23 mouse cellular contexts compared by ENCODE assay signal in genomic region chr11:120817358-120817757, GRCm38 (mm10). TPM values are rescaled to one million over a fixed set of nuclear protein-coding genes. Genes with fewer than 3 reads are reported as not detected.
DNase-seq lines count a peak whose midpoint lies in the region; ATAC-seq and TF ChIP-seq lines count a peak whose summit lies in the region.
"Had no signal": no experiment of that assay in that cellular context is flagged by ENCODE, and none has a peak within 500 bp of the region (broad histone marks: within the 10 kb centered on the region; RNA-seq: fewer than 3 reads in every experiment).

No protein-coding gene starts in this region.

- TF ChIP-seq CTCF in liver, adult 2 months (IDR thresholded peaks at IDR 0.05; ENCODE audit: low read depth, low read length), result no peak

- 27% methylated on average over 6 of the region's 6 CpGs for WGBS in liver, adult 2 months
- WGBS in liver, embryonic 11.5 days, result 96% methylated on average over 6 of the region's 6 CpGs
- 92% methylated on average over 6 of the region's 6 CpGs for WGBS in neural tube, embryonic 12.5 days
- 94% methylated on average over 6 of the region's 6 CpGs for WGBS in neural tube, embryonic 15.5 days

- H3K27me3 ChIP-seq in liver, adult 2 months (ENCODE audit: control insufficient read depth, insufficient read depth, low read length), result no peaks in the 10 kb centered on the region
- no peaks in the 10 kb centered on the region for H3K27me3 ChIP-seq in liver, embryonic 11.5 days (replicated peaks; ENCODE audit: control insufficient read depth, insufficient read depth, low read length)
- no peaks in the 10 kb centered on the region for H3K27me3 ChIP-seq in neural tube, embryonic 12.5 days (replicated peaks)
- H3K27me3 ChIP-seq in neural tube, embryonic 15.5 days (replicated peaks), result no peaks in the 10 kb centered on the region
- H3K27me3 ChIP-seq: CH12.LX; hindbrain, embryonic 12.5 days; Patski had no signal

- TF ChIP-seq POLR2A in liver, adult 2 months (IDR thresholded peaks at IDR 0.05; ENCODE audit: extremely low read depth, insufficient read depth, low read length), result no peak

- H3K79me2 ChIP-seq in liver, adult 2 months (ENCODE audit: control insufficient read depth, insufficient read depth, low read length), result peaks cover 5% of the 10 kb centered on the region

- no peak overlapping the region for H3K9ac ChIP-seq in liver, adult 2 months (ENCODE audit: low read depth, low read length)
- H3K9ac ChIP-seq in liver, embryonic 11.5 days (ENCODE audit: low read depth, low read length), result no peak overlapping the region
- H3K9ac ChIP-seq in neural tube, embryonic 12.5 days, result no peak overlapping the region
- H3K9ac ChIP-seq in neural tube, embryonic 15.5 days (replicated peaks), result no peak overlapping the region
- H3K9ac ChIP-seq: hindbrain, embryonic 12.5 days had no signal

- intact Hi-C loops in gastrocnemius, postnatal 14 days (cut with DNase I; ENCODE audit: low total_unique reads), result no loop called here

- ATAC-seq in liver, embryonic 11.5 days (replicated peaks; ENCODE audit: low FRiP score), result no peak
- ATAC-seq in neural tube, embryonic 12.5 days (ENCODE audit: low FRiP score, low read depth), result no peak
- ATAC-seq in neural tube, embryonic 15.5 days (ENCODE audit: low FRiP score), result no peak
- ATAC-seq: forebrain, embryonic 14.5 days; hindbrain, postnatal 0 days; inflammation-experienced regulatory T-cells, adult 6 months; Patski had no signal

- H3K9me3 ChIP-seq in liver, embryonic 11.5 days (ENCODE audit: control insufficient read depth, low read length), result no peaks in the 10 kb centered on the region
- H3K9me3 ChIP-seq in neural tube, embryonic 12.5 days, result no peaks in the 10 kb centered on the region
- no peaks in the 10 kb centered on the region for H3K9me3 ChIP-seq in neural tube, embryonic 15.5 days (replicated peaks)
- H3K9me3 ChIP-seq: forebrain, embryonic 10.5 days; G1E; hindbrain, embryonic 12.5 days had no signal

- no peak overlapping the region for H3K4me2 ChIP-seq in liver, embryonic 11.5 days
- no peak overlapping the region for H3K4me2 ChIP-seq in neural tube, embryonic 12.5 days (replicated peaks)
- no peak overlapping the region for H3K4me2 ChIP-seq in neural tube, embryonic 15.5 days
- H3K4me2 ChIP-seq: heart, embryonic 11.5 days; hindbrain, embryonic 12.5 days had no signal

- H3K27ac ChIP-seq in liver, adult 2 months (replicated peaks; ENCODE audit: insufficient read depth, low read depth, low read length), result peak overlapping the region; percentile 21; the same call in 1 of the 2 replicates
- no peak overlapping the region for H3K27ac ChIP-seq in liver, embryonic 11.5 days (ENCODE audit: low read depth, low read length)
- H3K27ac ChIP-seq in neural tube, embryonic 12.5 days, result no peak overlapping the region
- H3K27ac ChIP-seq in neural tube, embryonic 15.5 days (replicated peaks), result no peak overlapping the region
- H3K27ac ChIP-seq: forebrain, embryonic 10.5 days; hindbrain, embryonic 12.5 days; hindbrain, postnatal 0 days had no signal

- H3K36me3 ChIP-seq in liver, adult 2 months (ENCODE audit: control insufficient read depth, insufficient read depth, low read length), result peaks cover 63% of the 10 kb centered on the region
- peaks cover 99% of the 10 kb centered on the region for H3K36me3 ChIP-seq in liver, embryonic 11.5 days (ENCODE audit: control insufficient read depth, insufficient read depth, low read length)
- peaks cover 99% of the 10 kb centered on the region for H3K36me3 ChIP-seq in neural tube, embryonic 12.5 days
- H3K36me3 ChIP-seq in neural tube, embryonic 15.5 days, result peaks cover 90% of the 10 kb centered on the region

- H3K4me3 ChIP-seq in liver, adult 2 months (ENCODE audit: insufficient read depth, low read depth, low read length), result no peak overlapping the region
- no peak overlapping the region for H3K4me3 ChIP-seq in liver, embryonic 11.5 days (ENCODE audit: low read depth, low read length)
- H3K4me3 ChIP-seq in neural tube, embryonic 12.5 days, result 0 out of 2 replicates have a peak overlapping the region, but pooled peaks have one; percentile 1
- H3K4me3 ChIP-seq in neural tube, embryonic 15.5 days (replicated peaks), result no peak overlapping the region
- H3K4me3 ChIP-seq: forebrain, embryonic 10.5 days; hindbrain, embryonic 12.5 days had no signal

- DNase-seq in cerebellum, adult 9-10 months, result peak; percentile 7
- no peak for DNase-seq in cerebellum, adult 8-10 months
- DNase-seq in gastrocnemius, postnatal 14 days, result peak; percentile 2
- no peak for DNase-seq in gastrocnemius, postnatal 25 days
- DNase-seq in liver, adult 2 months (ENCODE audit: extremely low read depth, low read depth, low spot score), result peak; percentile 66
- no peak for DNase-seq in liver, embryonic 11.5 days (ENCODE audit: low spot score)
- DNase-seq: adrenal gland, postnatal 10 days; adrenal gland, postnatal 36 days; B cell, adult 2 months; cerebellum, postnatal 10 days; cerebellum, postnatal 36 days; kidney, adult 11 months had no signal

- H3K4me1 ChIP-seq in liver, adult 2 months (ENCODE audit: control insufficient read depth, insufficient read depth, low read length), result peaks cover 25% of the 10 kb centered on the region
- peaks cover 14% of the 10 kb centered on the region for H3K4me1 ChIP-seq in liver, embryonic 11.5 days (replicated peaks; ENCODE audit: control insufficient read depth, insufficient read depth, low read length)
- H3K4me1 ChIP-seq in neural tube, embryonic 12.5 days, result peaks cover 24% of the 10 kb centered on the region
- H3K4me1 ChIP-seq in neural tube, embryonic 15.5 days, result peaks cover 23% of the 10 kb centered on the region

RNA-seq across cellular contexts. Expression of gene Fasn, which starts 7.0 kb away (rescaled TPM):
- total RNA-seq in gastrocnemius, postnatal 14 days (2021), result 10 to 100 TPM; 13.9 to 19.4 TPM
- total RNA-seq in gastrocnemius, postnatal 25 days (2021), result 10 to 100 TPM; 11.1 to 59.9 TPM
- total RNA-seq in liver, adult 2 months (2014; rRNA removed), result 198 and 203 TPM in 2 replicates
- polyA plus RNA-seq in liver, adult 2 months (2012; rRNA removed), result 639 and 935 TPM in 2 replicates
- polyA plus RNA-seq in liver, embryonic 11.5 days (2014; fragmentation: Nextera tagmentation; extraction: Ambion mirVana), result 71.3 and 80.0 TPM in 2 replicates
- polyA plus RNA-seq in neural tube, embryonic 12.5 days (2016; fragmentation: Nextera tagmentation; extraction: Ambion mirVana), result 87.6 and 102 TPM in 2 replicates
- polyA plus RNA-seq in neural tube, embryonic 15.5 days (2015; fragmentation: Nextera tagmentation; extraction: Ambion mirVana), result 67.9 and 71.0 TPM in 2 replicates

RNA-seq across cellular contexts. Expression of gene Dus1l, which starts 21.2 kb away (rescaled TPM):
- total RNA-seq in gastrocnemius, postnatal 14 days (2021), result 10 to 100 TPM; 35.2 to 37.4 TPM
- total RNA-seq in gastrocnemius, postnatal 25 days (2021), result 10 to 100 TPM; 32.6 to 36.2 TPM
- total RNA-seq in liver, adult 2 months (2014; rRNA removed), result 52.1 and 52.4 TPM in 2 replicates
- 69.7 and 70.6 TPM in 2 replicates for polyA plus RNA-seq in liver, adult 2 months (2012; rRNA removed)
- polyA plus RNA-seq in liver, embryonic 11.5 days (2014; fragmentation: Nextera tagmentation; extraction: Ambion mirVana), result 132 and 139 TPM in 2 replicates
- polyA plus RNA-seq in neural tube, embryonic 12.5 days (2016; fragmentation: Nextera tagmentation; extraction: Ambion mirVana), result 63.5 and 65.5 TPM in 2 replicates
- 45.4 and 52.4 TPM in 2 replicates for polyA plus RNA-seq in neural tube, embryonic 15.5 days (2015; fragmentation: Nextera tagmentation; extraction: Ambion mirVana)

RNA-seq across cellular contexts. Expression of gene Gps1, which starts 33.3 kb away (rescaled TPM):
- total RNA-seq in gastrocnemius, postnatal 14 days (2021), result 10 to 100 TPM; 49.5 to 51.8 TPM
- total RNA-seq in gastrocnemius, postnatal 25 days (2021), result 10 to 100 TPM; 50.3 to 53.0 TPM
- 81.9 and 89.7 TPM in 2 replicates for total RNA-seq in liver, adult 2 months (2014; rRNA removed)
- polyA plus RNA-seq in liver, adult 2 months (2012; rRNA removed), result 97.9 and 99.5 TPM in 2 replicates
- 209 and 210 TPM in 2 replicates for polyA plus RNA-seq in liver, embryonic 11.5 days (2014; fragmentation: Nextera tagmentation; extraction: Ambion mirVana)
- 250 and 258 TPM in 2 replicates for polyA plus RNA-seq in neural tube, embryonic 12.5 days (2016; fragmentation: Nextera tagmentation; extraction: Ambion mirVana)
- 266 and 277 TPM in 2 replicates for polyA plus RNA-seq in neural tube, embryonic 15.5 days (2015; fragmentation: Nextera tagmentation; extraction: Ambion mirVana)

RNA-seq across cellular contexts. Expression of gene Rfng, which starts 33.4 kb away (rescaled TPM):
- 1 to 10 TPM; 6.7 to 7.9 TPM for total RNA-seq in gastrocnemius, postnatal 14 days (2021)
- total RNA-seq in gastrocnemius, postnatal 25 days (2021), result 10 to 100 TPM in 1 of 2 experiments, 1 to 10 TPM in 1; 9.6 to 11.0 TPM
- total RNA-seq in liver, adult 2 months (2014; rRNA removed), result 3.1 and 5.7 TPM in 2 replicates
- polyA plus RNA-seq in liver, adult 2 months (2012; rRNA removed), result 25.1 and 28.3 TPM in 2 replicates
- 30.3 and 33.4 TPM in 2 replicates for polyA plus RNA-seq in liver, embryonic 11.5 days (2014; fragmentation: Nextera tagmentation; extraction: Ambion mirVana)
- 77.2 and 81.3 TPM in 2 replicates for polyA plus RNA-seq in neural tube, embryonic 12.5 days (2016; fragmentation: Nextera tagmentation; extraction: Ambion mirVana)
- polyA plus RNA-seq in neural tube, embryonic 15.5 days (2015; fragmentation: Nextera tagmentation; extraction: Ambion mirVana), result 123 and 136 TPM in 2 replicates

RNA-seq across cellular contexts. Expression of gene Hmga1b, which starts 54.8 kb away (rescaled TPM):
- total RNA-seq in gastrocnemius, postnatal 14 days (2021), result 10 to 100 TPM; 12.4 to 14.6 TPM
- total RNA-seq in gastrocnemius, postnatal 25 days (2021), result 10 to 100 TPM; 17.1 to 19.8 TPM
- 0.54 and 0.55 TPM in 2 replicates for total RNA-seq in liver, adult 2 months (2014; rRNA removed)
- 0.07 and 0.12 TPM in 2 replicates for polyA plus RNA-seq in liver, adult 2 months (2012; rRNA removed)
- polyA plus RNA-seq in liver, embryonic 11.5 days (2014; fragmentation: Nextera tagmentation; extraction: Ambion mirVana), result 11.4 and 17.5 TPM in 2 replicates
- polyA plus RNA-seq in neural tube, embryonic 12.5 days (2016; fragmentation: Nextera tagmentation; extraction: Ambion mirVana), result 3.6 TPM in 2 replicates
- 2.2 and 3.1 TPM in 2 replicates for polyA plus RNA-seq in neural tube, embryonic 15.5 days (2015; fragmentation: Nextera tagmentation; extraction: Ambion mirVana)

Comparison
In these comparisons a context has a peak if more than half of its experiments do, and no peak if none do; other contexts are left out.
1. DNase-seq: peak in cerebellum, adult 9-10 months (single experiment), gastrocnemius, postnatal 14 days (single experiment) and liver, adult 2 months (single experiment); none in cerebellum, adult 8-10 months (single experiment), gastrocnemius, postnatal 25 days (single experiment) and liver, embryonic 11.5 days (single experiment).